Mouse (Mus musculus) mature B cell (primary cell): ENCODE data around the gene Micu2.

Source experiments
- in situ Hi-C: fragments of 300-500 bp; cut with MboI; formaldehyde crosslinking; loops from 2 replicates; pipeline ENCODE4 v1.14.3; 2019

Micu2 gene

DNA sequence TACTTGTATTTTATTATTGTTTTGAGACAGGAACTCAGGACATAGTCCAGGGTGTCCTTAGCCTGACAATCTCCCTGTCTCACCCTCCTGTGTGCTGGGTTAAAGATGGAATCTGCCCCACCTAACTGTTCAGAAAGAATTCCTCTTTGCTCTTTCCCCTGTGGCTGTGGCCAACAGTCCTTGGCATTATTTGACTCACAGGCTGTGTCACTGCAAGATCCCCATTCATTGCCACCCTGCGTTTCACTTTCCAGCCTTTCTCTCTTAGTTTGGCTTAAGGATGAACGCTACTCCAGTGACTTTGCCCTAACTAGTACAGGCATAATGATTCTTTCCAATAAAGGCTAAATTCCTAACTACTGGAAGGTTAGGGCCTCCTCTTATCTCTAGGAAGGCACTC, 104.7 kb downstream of the Micu2 start:
- in situ Hi-C loops: no loop called here

DNA sequence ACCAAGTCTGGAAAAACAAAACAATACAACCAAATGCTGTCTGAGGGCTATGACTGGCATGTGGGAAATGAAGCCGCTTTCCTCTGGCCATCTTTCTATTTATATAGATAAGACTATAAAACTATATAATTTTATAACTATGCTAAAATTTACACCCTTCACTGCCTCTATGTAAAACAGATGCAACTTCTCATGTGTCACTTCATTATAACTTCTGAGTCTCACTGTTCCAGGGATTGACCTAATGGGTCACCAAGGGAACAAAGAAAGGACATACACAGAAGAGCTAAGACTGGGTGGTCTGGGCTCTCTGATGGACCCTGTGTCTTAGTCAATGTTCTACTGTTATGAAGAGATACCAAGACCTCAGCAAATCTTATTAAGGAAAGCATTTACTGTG, 106.1 kb downstream of the Micu2 start:
- in situ Hi-C loops: no loop called here

DNA sequence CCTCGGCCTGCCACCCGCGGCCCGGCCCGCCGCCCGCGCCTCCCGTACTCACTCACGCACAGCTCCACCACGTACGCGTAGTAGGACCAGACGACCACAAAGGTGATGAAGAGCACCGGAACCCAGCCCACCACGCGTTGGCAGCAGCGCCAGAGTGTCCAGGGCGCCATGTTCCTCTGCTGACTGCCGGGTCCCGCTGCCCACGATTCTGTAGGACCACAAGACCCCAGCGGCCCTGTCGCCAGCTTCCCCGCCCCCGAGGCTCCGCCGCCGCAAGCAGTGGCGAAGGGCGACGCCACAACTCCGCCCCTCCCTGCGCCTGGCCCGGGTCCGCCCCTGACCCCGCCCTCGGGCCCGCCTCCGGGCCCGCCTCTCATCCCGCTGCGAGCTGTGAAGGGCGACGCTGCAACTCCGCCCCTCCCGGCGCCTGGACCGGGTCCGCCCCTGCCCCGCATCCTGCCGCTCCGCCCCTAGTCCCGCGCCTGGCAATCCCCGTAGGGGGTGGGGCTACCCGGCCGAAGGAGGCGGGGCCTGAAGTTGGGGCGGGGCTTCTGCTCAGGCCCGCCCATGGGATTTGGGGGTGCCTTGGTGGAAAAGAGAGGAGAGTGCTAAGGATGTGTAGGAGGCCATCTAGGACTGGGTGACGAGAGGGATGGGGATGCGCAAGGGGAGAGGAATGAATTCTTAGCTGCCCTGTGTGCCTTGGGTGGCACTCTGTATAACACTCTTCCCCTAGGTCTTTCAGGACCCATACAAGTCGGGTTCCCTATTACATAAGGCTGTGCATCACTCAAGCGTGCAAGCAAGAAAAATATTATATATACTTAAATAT, 108.8 kb downstream of the Micu2 start, which contains the start of gene Zdhhc20:
TSS of gene Zdhhc20 (minus strand) at position 266 of the 832 bp plus-strand sequence.
- in situ Hi-C loops: no loop called here

DNA sequence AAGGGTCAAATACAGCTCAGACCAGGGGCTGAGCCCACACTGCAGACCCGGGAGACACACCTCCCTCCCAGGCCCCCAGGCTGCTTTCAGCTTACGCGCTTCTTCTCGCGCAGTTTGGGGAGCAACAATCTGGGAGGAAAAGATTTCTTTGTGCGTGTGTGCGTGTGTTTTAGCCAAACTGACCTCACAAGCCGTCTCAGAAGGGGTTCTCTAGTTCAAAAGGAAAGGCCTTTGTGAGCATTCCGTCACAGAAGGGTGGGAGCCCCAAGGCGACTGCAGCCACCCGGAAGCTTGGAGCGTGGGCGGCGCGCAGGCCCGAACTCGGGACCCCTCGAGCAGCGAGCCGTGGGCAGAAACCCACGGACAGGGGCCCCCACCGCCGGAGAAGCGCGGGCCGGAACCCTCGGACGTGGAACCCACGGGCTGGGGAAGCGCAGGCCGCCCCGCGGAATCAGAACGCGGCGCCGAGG, 109.5 kb downstream of the Micu2 start:
- in situ Hi-C loops: no loop called here

DNA sequence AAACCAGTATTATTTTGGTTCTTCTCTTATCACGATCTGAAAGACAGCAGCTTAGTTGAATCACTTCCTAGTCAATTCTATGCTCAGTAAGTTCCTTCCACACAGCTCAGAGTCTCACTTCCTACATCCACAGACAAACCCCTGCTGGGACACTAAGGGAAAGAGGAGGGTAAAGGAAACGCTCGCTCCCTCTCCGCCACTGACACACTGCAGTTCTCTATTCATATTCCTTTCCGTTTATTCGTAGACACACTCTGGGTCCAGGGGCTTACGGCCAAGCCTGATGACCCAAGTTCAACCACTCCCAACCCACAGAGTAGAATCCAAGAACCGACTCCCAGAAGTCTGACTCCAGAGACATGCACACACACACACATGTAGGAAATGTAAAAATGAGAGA, 111.9 kb downstream of the Micu2 start:
- in situ Hi-C loops: no loop called here

DNA sequence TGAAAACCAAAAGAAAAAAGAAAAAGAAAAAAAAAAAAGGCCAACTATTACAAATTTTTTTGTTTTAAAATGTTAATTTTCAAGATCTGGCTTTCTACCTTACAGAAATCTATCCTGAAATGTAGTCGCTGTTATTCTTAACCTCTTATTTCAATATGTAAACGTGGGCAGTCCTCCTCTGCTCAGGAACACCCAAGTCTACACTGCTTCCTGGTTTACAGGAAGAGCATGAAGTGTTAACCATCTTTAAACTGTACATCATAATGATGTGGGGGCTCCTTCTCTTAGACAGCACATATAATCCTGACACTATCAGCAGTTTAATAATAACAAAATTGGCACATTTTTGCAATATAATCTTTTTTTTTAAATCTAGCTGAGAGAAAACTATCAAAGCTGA, 113.0 kb downstream of the Micu2 start:
- in situ Hi-C loops: no loop called here

DNA sequence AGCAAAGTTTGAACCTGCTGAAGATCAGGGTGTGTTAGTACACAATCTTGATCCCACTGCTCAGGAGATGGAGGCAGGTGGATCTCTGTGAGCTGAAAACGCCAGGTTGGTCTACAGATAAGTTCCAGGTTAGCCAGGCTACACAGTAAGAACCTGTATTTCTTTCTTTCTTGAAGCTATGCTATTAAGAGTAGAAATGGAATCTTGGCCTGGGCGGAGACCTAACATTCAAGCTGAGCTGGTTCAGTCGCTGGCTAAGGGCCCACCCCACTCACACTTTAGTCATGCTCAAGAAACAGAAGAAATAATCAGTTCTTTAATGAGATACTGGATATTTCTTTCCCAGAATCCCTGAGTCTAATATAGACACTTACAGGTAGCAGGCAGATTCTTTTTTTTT, 115.7 kb downstream of the Micu2 start:
- in situ Hi-C loops: no loop called here

DNA sequence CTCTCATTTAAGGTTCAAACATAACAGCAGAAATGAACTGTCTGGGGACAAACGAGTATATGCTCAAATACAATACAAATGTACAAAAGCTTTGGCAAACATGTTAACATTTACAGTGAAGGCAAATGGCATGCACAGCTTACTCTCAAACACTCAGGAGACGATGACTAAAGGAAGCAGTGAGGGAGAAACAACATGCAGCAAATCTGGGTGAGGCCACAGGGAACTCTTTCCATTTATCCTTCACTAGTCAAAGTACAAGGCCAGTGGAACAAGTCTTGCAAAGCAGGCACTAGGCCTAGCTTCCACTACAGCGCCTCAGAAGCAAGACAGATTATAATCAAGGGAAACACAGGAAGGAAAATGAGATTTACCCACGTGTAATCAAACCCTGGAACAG, 116.3 kb downstream of the Micu2 start:
- in situ Hi-C loops: no loop called here

DNA sequence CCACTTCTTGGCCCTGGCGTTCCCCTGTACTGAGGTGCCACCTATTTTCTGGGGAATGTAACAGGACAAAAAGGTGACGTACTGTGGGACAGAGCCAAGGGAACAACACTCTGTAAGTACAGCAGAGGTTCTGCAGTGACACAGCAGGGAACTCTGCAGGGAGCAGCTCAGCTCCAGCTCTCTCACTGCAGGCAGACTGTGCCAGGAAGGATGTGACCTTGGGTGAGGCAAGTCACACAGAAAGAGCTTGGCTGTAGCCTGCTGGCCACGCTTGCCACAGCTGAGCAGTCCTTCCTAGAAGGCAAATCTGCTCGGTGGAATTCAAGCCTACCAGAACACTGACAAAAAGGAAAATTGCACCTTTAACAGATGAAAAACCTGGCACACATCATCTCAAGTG, 117.3 kb downstream of the Micu2 start:
- in situ Hi-C loops: no loop called here

DNA sequence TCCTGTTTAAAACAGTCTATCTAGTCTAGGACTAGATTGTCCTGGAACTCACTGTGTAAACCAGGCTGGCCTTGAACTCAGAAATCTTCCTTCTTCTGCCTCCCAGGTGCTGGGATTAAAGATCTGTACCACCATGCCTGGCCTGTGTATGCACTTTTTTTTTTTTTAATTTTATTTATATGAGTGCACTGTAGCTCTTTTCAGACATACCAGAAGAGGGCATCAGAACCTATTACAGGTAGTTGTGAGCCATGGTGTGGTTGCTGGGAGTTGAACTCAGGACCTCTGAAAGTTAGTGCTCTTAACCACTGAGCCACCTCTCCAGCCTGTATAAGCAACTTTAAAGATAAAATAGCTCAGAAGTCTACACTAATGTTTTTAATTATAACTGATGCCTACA, 118.0 kb downstream of the Micu2 start:
- in situ Hi-C loops: no loop called here

DNA sequence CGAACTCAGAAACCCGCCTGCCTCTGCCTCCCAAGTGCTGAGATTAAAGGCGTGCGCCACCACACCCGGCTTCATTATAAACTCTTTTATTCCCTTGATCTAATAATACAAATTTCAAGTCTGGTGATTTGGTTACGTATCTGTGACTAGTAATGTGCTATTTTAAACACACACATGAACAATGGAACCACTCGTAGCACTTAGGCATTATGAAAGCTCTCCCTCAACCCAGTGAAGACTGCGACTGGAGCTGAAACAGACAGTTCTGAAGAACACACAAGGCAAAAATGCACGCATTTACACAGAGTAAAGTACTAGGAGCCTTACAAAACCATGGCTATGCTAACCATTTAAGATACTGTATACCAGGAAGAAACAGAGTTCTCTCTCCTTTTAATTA, 121.1 kb downstream of the Micu2 start:
- in situ Hi-C loops: no loop called here

DNA sequence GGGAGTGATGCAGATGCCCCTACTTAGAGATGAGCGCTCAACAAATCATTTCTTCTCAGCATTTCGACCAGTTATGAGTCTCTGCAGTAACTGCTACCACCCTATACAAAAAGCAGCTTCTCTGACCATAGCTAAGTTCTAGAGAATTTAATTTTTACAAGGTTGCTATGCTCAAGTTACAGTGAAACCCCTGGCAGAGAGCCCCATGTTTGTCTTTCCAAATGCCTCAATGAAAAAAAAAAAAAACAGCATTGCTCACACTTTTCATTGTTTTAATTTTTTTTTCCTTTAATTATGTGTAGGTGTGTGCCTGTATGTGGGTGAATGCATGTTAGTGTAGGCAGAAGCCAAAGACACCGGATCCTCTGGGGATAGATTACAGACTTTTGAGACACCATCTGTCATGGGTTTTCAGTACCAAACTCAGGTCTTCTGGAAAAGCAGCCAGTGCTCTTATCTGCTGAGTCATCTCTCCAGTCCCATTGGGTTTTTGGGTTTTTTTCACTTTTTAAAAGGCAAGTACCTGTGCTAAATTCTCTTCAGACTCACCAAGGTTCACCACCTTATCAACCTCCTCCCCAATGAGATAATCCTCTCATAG, 132.3 kb downstream of the Micu2 start:
- in situ Hi-C loops: no loop called here
